Mouse (Mus musculus): ENCODE results near the gene Tef. TPM values are rescaled to one million over a fixed set of nuclear protein-coding genes. Genes with fewer than 3 reads are reported as not detected.

Gene Tef
- polyA plus RNA-seq, 1 experiment: 16.2 TPM

- TF ChIP-seq POLR2A (IDR thresholded peaks at IDR 0.05; ENCODE audit: borderline replicate concordance, control insufficient read depth, low read depth, low read length) (no peak), CTCF (IDR thresholded peaks at IDR 0.05; ENCODE audit: control insufficient read depth, insufficient read depth, low read length) (no peak)
- 74% methylated on average over 5 of the region's 5 CpGs for WGBS
- Histone ChIP-seq H3K27ac (ENCODE audit: control insufficient read depth, insufficient read depth, low read depth, low read length, poor library complexity) (no peak overlapping the region), H3K4me1 (ENCODE audit: control insufficient read depth, insufficient read depth, low read length) (no peaks in the 10 kb centered on the region), H3K4me3 (replicated peaks; ENCODE audit: control insufficient read depth, low read depth, low read length) (no peak overlapping the region)
Observed at GRCm38 (mm10) chr15:81845033-81845625, 42.9 kb downstream of the Tef start.

DNA sequence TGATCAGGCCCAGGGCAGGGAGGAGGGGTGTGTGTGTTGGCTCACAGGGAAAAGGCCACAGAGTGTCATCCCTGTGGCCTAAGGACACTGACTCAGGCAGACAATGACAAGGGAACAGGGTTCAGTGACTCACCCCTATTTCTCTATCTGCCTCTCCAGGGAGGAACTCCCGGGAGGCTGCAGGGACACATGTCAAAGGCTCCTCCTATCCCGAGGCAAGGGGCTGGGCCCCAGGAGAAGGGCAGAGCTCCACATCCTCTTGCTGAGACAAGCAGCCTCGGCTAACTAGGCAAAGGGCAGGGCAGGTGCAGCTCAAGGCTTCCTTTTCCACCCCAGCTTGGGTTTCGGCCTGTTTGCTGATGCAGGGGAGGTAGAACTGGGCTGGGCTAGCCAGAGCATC lies 43.5 kb downstream of the Tef start:
- no peak for TF ChIP-seq POLR2A (IDR thresholded peaks at IDR 0.05; ENCODE audit: borderline replicate concordance, control insufficient read depth, low read depth, low read length)
- TF ChIP-seq CTCF (IDR thresholded peaks at IDR 0.05; ENCODE audit: control insufficient read depth, insufficient read depth, low read length): no peak
- H3K4me3 ChIP-seq (replicated peaks; ENCODE audit: control insufficient read depth, low read depth, low read length): no peak overlapping the region
- WGBS: 43% methylated on average over 4 of the region's 4 CpGs
- H3K27ac ChIP-seq (ENCODE audit: control insufficient read depth, insufficient read depth, low read depth, low read length, poor library complexity): peak overlapping the region; percentile 4; the same call in 1 of the 2 replicates
- H3K4me1 ChIP-seq (ENCODE audit: control insufficient read depth, insufficient read depth, low read length): no peaks in the 10 kb centered on the region

DNA sequence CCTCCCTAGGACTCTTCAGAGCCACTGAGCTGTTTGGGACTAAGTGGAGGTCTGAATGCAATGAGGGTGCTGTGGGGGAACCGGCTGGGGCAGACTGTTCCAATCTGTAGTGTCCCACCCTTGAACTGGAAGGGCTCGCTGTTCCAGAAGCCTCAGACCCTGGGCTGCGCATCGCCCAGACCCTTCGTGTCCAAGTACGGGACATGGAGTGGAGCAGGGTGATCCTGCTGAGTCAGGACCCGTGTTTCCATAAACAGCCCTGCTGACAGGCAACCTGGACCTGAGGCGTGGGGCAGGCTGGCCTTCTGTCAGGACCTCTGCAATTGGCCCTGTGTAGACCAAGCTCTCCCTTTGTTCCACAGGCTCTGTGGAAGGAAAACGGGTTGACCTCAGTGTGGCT lies 44.5 kb downstream of the Tef start:
- no peak overlapping the region for H3K27ac ChIP-seq (ENCODE audit: control insufficient read depth, insufficient read depth, low read depth, low read length, poor library complexity)
- WGBS: 90% methylated on average over 9 of the region's 9 CpGs
- TF ChIP-seq POLR2A (IDR thresholded peaks at IDR 0.05; ENCODE audit: borderline replicate concordance, control insufficient read depth, low read depth, low read length) (no peak), CTCF (IDR thresholded peaks at IDR 0.05; ENCODE audit: control insufficient read depth, insufficient read depth, low read length) (no peak)
- no peak overlapping the region for H3K4me3 ChIP-seq (replicated peaks; ENCODE audit: control insufficient read depth, low read depth, low read length)
- no peaks in the 10 kb centered on the region for H3K4me1 ChIP-seq (ENCODE audit: control insufficient read depth, insufficient read depth, low read length)

- TF ChIP-seq POLR2A (IDR thresholded peaks at IDR 0.05; ENCODE audit: borderline replicate concordance, control insufficient read depth, low read depth, low read length): no peak
- TF ChIP-seq CTCF (IDR thresholded peaks at IDR 0.05; ENCODE audit: control insufficient read depth, insufficient read depth, low read length): no peak
- no peaks in the 10 kb centered on the region for H3K4me1 ChIP-seq (ENCODE audit: control insufficient read depth, insufficient read depth, low read length)
- WGBS: 84% methylated on average over 4 of the region's 4 CpGs
Observed at GRCm38 (mm10) chr15:81847161-81847560, 44.9 kb downstream of the Tef start.

DNA sequence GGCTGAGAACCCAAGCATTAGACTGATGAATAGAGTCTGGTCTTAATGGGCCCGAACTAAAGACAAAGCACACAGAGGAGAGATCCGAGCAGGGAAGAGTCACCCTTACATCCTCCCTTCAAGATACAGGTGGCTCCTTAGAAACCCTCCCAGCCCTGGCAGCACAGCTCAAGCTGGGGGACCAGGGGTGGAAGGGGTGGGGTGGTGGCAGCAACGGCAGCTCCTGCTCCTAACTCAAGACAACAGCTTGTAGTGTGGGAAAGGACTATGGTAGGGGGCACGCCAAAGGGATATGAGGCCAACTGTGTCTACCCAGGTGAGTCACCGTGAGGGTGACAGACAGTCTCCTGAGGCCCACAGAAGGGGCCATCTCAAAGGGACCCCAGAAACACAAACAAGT lies 45.6 kb downstream of the Tef start:
- no peak for TF ChIP-seq CTCF (IDR thresholded peaks at IDR 0.05; ENCODE audit: control insufficient read depth, insufficient read depth, low read length)
- TF ChIP-seq POLR2A (IDR thresholded peaks at IDR 0.05; ENCODE audit: borderline replicate concordance, control insufficient read depth, low read depth, low read length): no peak
- Histone ChIP-seq H3K4me3 (replicated peaks; ENCODE audit: control insufficient read depth, low read depth, low read length) (no peak overlapping the region), H3K27ac (ENCODE audit: control insufficient read depth, insufficient read depth, low read depth, low read length, poor library complexity) (no peak overlapping the region), H3K4me1 (ENCODE audit: control insufficient read depth, insufficient read depth, low read length) (no peaks in the 10 kb centered on the region)
- 88% methylated on average over 5 of the region's 5 CpGs for WGBS

More at GRCm38 (mm10) chr15:81847161-81847560, 44.9 kb downstream of the Tef start:
- H3K27ac ChIP-seq (ENCODE audit: control insufficient read depth, insufficient read depth, low read depth, low read length, poor library complexity): no peak overlapping the region
- no peak overlapping the region for H3K4me3 ChIP-seq (replicated peaks; ENCODE audit: control insufficient read depth, low read depth, low read length)

DNA sequence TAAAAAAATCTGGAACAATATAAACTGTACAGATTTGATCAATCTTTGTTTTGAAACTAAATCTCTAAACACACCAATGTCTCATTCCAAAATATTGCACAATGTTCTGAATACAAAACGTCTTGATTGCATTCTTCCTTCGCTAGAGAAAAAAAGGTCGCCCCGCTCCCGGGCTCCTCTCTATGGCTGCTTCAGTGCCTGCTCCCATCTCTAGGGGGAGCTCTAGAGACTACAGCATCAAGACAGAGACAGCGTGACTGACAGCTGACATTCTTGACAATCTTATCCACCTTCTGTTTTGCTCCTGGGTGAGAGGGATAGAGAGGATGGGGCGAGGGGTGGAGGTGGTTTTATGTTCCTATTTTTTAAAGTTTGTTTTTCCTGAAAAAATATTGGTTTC lies 46.1 kb downstream of the Tef start:
- WGBS: 19% methylated on average over 7 of the region's 7 CpGs
- Histone ChIP-seq H3K27ac (ENCODE audit: control insufficient read depth, insufficient read depth, low read depth, low read length, poor library complexity) (no peak overlapping the region), H3K4me3 (replicated peaks; ENCODE audit: control insufficient read depth, low read depth, low read length) (no peak overlapping the region), H3K4me1 (ENCODE audit: control insufficient read depth, insufficient read depth, low read length) (no peaks in the 10 kb centered on the region)
- TF ChIP-seq POLR2A (IDR thresholded peaks at IDR 0.05; ENCODE audit: borderline replicate concordance, control insufficient read depth, low read depth, low read length) (no peak), CTCF (IDR thresholded peaks at IDR 0.05; ENCODE audit: control insufficient read depth, insufficient read depth, low read length) (peak; percentile 72)

- no peaks in the 10 kb centered on the region for H3K4me1 ChIP-seq (ENCODE audit: control insufficient read depth, insufficient read depth, low read length)
- whole genome bisulfite sequencing: 85% methylated on average over 9 of the region's 9 CpGs
- TF ChIP-seq CTCF (IDR thresholded peaks at IDR 0.05; ENCODE audit: control insufficient read depth, insufficient read depth, low read length) (no peak), POLR2A (IDR thresholded peaks at IDR 0.05; ENCODE audit: borderline replicate concordance, control insufficient read depth, low read depth, low read length) (no peak)
Observed at GRCm38 (mm10) chr15:81849104-81849503, 46.9 kb downstream of the Tef start.

GRCm38 (mm10) chr15:81850718-81851117 lies 48.5 kb downstream of the Tef start:
- WGBS: 77% methylated on average over 14 of the region's 14 CpGs
- Histone ChIP-seq H3K27ac (ENCODE audit: control insufficient read depth, insufficient read depth, low read depth, low read length, poor library complexity) (no peak overlapping the region), H3K4me3 (replicated peaks; ENCODE audit: control insufficient read depth, low read depth, low read length) (no peak overlapping the region), H3K4me1 (ENCODE audit: control insufficient read depth, insufficient read depth, low read length) (0 out of 2 replicates have a peak, but pooled peaks cover 2% of the 10 kb centered on the region)
- TF ChIP-seq CTCF (IDR thresholded peaks at IDR 0.05; ENCODE audit: control insufficient read depth, insufficient read depth, low read length): no peak
- no peak for TF ChIP-seq POLR2A (IDR thresholded peaks at IDR 0.05; ENCODE audit: borderline replicate concordance, control insufficient read depth, low read depth, low read length)

More at GRCm38 (mm10) chr15:81849104-81849503, 46.9 kb downstream of the Tef start:
- no peak overlapping the region for H3K27ac ChIP-seq (ENCODE audit: control insufficient read depth, insufficient read depth, low read depth, low read length, poor library complexity)
- no peak overlapping the region for H3K4me3 ChIP-seq (replicated peaks; ENCODE audit: control insufficient read depth, low read depth, low read length)

- Histone ChIP-seq H3K27ac (ENCODE audit: control insufficient read depth, insufficient read depth, low read depth, low read length, poor library complexity) (no peak overlapping the region), H3K4me3 (replicated peaks; ENCODE audit: control insufficient read depth, low read depth, low read length) (no peak overlapping the region), H3K4me1 (ENCODE audit: control insufficient read depth, insufficient read depth, low read length) (0 out of 2 replicates have a peak, but pooled peaks cover 2% of the 10 kb centered on the region)
- TF ChIP-seq CTCF (IDR thresholded peaks at IDR 0.05; ENCODE audit: control insufficient read depth, insufficient read depth, low read length) (no peak), POLR2A (IDR thresholded peaks at IDR 0.05; ENCODE audit: borderline replicate concordance, control insufficient read depth, low read depth, low read length) (no peak)
- WGBS: 31% methylated on average over 15 of the region's 15 CpGs
Observed at GRCm38 (mm10) chr15:81851375-81851774, 49.2 kb downstream of the Tef start.

All from bone marrow, adult 2 months (tissue).